Comparison of ENCODE assay signal across 26 mouse cellular contexts in the genomic region with DNA sequence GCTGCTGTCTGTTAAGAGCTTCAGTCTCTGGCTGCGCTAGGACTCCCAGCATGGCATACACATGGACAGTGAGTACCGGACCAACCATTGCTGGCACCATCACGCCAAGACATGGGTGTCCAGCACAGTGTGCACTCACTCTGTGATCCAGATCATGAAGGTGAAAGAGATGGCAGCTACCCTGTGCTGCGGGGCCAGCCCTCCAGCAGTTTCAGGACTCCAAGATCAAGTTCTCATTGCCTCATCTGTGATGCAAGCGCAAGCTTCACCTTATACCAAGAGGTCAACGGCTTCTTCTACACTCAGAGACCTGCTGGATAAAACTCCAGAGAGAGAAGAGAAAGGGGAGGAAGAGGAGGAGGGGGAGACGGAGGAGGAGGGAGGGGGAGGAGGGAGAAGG. TPM values are rescaled to one million over a fixed set of nuclear protein-coding genes. Genes with fewer than 3 reads are reported as not detected.
"Had no signal": no experiment of that assay in that cellular context is flagged by ENCODE, and none has a peak within 500 bp of the region (broad histone marks: within the 10 kb centered on the region; RNA-seq: fewer than 3 reads in every experiment).

No protein-coding gene starts in this region.

- DNase-seq: kidney, adult 2 months; kidney, postnatal 36 days; layer of hippocampus, postnatal 36 days; left cerebral cortex, postnatal 4 days; liver, postnatal 0 days; lung, embryonic 14.5 days; right cerebral cortex, postnatal 14 days; right cerebral cortex, postnatal 4 days; thymus, adult 18-20 months; thymus, postnatal 36 days had no signal

- H3K27ac ChIP-seq: kidney, postnatal 0 days; limb, embryonic 12.5 days; limb, embryonic 15.5 days; liver, embryonic 14.5 days; macrophage; midbrain, embryonic 12.5 days; stomach, postnatal 0 days had no signal

- ATAC-seq: liver, postnatal 0 days; lung, postnatal 0 days; midbrain, embryonic 16.5 days had no signal

- H3K4me3 ChIP-seq: limb, embryonic 12.5 days; limb, embryonic 15.5 days; midbrain, embryonic 12.5 days; myocyte; neural tube, embryonic 13.5 days had no signal

RNA-seq across cellular contexts. Expression of a gene that starts 30.8 kb away (rescaled TPM):
- total RNA-seq: monocyte, adult 5-6 weeks; neutrophil, adult 5-6 weeks had no signal
- polyA plus RNA-seq: kidney, embryonic 14.5 days; limb, embryonic 12.5 days; limb, embryonic 15.5 days; liver, embryonic 11.5 days; liver, embryonic 14.5 days; liver, postnatal 0 days; lung, embryonic 14.5 days; macrophage; midbrain, embryonic 12.5 days; myocyte; stomach, embryonic 14.5 days had no signal
